Mouse (Mus musculus) hindbrain, embryonic 14.5 days (tissue): Measurements from ENCODE around the gene S100a7a. TPM values are rescaled to one million over a fixed set of nuclear protein-coding genes. Genes with fewer than 3 reads are reported as not detected.

Experiments used
- ATAC-seq: fragments of 200-750 bp; cut with Nextera tagmentation; 2 replicates; pipeline ENCODE4 v1.8.0; 2017; ENCODE audit warnings: moderate number of reproducible peaks, mild to moderate bottlenecking, moderate TSS enrichment, moderate library complexity; ENCODE audit not compliant: low FRiP score
- DNase-seq: peaks from one replicate; pipeline ENCODE4 v3.0.0-alpha.2; 2015; ENCODE audit warnings: low spot score
- H3K27ac ChIP-seq: fragments of 300-500 bp; sonication (generic); 2 replicates; pipeline ENCODE4 v1.5.1; 2014; ENCODE audit warnings: mild to moderate bottlenecking, moderate library complexity
- H3K27me3 ChIP-seq: fragments of 300-500 bp; sonication (generic); 2 replicates; pipeline ENCODE4 v1.6.1; 2014; ENCODE audit warnings: mild to moderate bottlenecking, low read length, mixed read lengths; ENCODE audit not compliant: control insufficient read depth, insufficient read depth
- H3K36me3 ChIP-seq: fragments of 300-500 bp; sonication (generic); replicated peaks from 2 replicates; pipeline ENCODE4 v1.6.1; 2014; ENCODE audit not compliant: control insufficient read depth, insufficient read depth
- H3K4me1 ChIP-seq: fragments of 300-500 bp; sonication (generic); replicated peaks from 2 replicates; pipeline ENCODE4 v1.6.1; 2014; ENCODE audit warnings: antibody characterized with exemption, low read length, mixed read lengths; ENCODE audit not compliant: control insufficient read depth, insufficient read depth
- H3K4me2 ChIP-seq: fragments of 300-500 bp; sonication (generic); replicated peaks from 2 replicates; pipeline ENCODE4 v1.6.1; 2014; ENCODE audit warnings: mild to moderate bottlenecking, moderate library complexity
- H3K4me3 ChIP-seq: fragments of 300-500 bp; sonication (generic); replicated peaks from 2 replicates; pipeline ENCODE4 v1.5.1; 2014; ENCODE audit warnings: mild to moderate bottlenecking, low read length
- H3K9ac ChIP-seq: fragments of 300-500 bp; sonication (generic); 2 replicates; pipeline ENCODE4 v1.6.1; 2014
- H3K9me3 ChIP-seq: fragments of 300-500 bp; sonication (generic); 2 replicates; pipeline ENCODE4 v1.6.1; 2016; ENCODE audit warnings: low read length; ENCODE audit not compliant: control insufficient read depth
- WGBS: fragments of 180-500 bp; shearing (Covaris S2); extraction: QIAGEN DNeasy Blood & Tissue Kit; methylation state at CpG from one replicate; pipeline ENCODE4 v1.1.7; 2014; 5-methylcytosine and 5-hydroxymethylcytosine counted together
- polyA plus RNA-seq: library from polyadenylated mRNA; unstranded; fragments of >200 nt; fragmentation: Nextera tagmentation; extraction: Ambion mirVana; gene quantifications from 2 replicates; pipeline ENCODE4 v1.2.1, GENCODE M21; 2014

Gene S100a7a
- polyA plus RNA-seq, 1 experiment from 2014 or later = not detected

DNA sequence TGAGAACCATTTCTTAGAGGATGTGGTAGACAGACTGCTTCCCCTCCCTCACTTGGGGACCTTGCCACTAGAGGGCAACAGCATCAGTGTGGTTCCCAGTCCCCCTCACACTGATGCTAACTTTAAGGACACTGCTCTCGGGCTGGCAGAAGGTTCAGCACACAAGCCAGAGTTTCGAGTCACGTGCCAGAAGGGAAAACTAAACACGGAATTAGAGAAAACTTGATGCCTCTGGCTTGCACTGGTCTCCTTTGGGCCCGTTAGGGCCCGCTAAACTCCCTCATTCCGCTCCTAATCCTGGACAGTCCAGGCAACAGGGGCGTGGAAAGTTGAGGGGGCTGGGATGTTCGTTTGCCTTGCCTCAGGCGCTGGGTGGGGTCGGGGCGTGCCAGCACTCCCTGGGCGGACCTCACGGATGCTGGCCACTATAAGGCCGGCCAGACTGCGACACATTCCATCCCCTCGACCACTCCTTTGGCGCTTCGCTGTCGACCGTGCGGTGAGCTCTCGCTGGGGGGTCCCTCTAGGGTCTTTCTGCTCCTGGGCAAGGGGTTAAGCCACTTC is 41.0 kb upstream of the S100a7a start, which contains the start of gene S100a6:
Gene S100a6 (plus strand): TSS at position 155 of the 564 bp plus-strand sequence.
- H3K4me2 ChIP-seq = peak within 1 kb of the TSS; percentile 62
- 1% methylated on average over 23 of the region's 23 CpGs for WGBS
- no peak within 1 kb of the TSS for H3K9ac ChIP-seq
- DNase-seq = peak; percentile 50
- 0 out of 2 replicates have a peak, but pooled peaks cover 4% of the 10 kb centered on the region for H3K27me3 ChIP-seq
- H3K36me3 ChIP-seq = no peaks in the 10 kb centered on the region
- H3K4me1 ChIP-seq = no peaks in the 10 kb centered on the region
- peak; percentile 56 for ATAC-seq
- H3K9me3 ChIP-seq = no peaks in the 10 kb centered on the region
- peak within 1 kb of the TSS; percentile 23 for H3K4me3 ChIP-seq
- no peak within 1 kb of the TSS for H3K27ac ChIP-seq

DNA sequence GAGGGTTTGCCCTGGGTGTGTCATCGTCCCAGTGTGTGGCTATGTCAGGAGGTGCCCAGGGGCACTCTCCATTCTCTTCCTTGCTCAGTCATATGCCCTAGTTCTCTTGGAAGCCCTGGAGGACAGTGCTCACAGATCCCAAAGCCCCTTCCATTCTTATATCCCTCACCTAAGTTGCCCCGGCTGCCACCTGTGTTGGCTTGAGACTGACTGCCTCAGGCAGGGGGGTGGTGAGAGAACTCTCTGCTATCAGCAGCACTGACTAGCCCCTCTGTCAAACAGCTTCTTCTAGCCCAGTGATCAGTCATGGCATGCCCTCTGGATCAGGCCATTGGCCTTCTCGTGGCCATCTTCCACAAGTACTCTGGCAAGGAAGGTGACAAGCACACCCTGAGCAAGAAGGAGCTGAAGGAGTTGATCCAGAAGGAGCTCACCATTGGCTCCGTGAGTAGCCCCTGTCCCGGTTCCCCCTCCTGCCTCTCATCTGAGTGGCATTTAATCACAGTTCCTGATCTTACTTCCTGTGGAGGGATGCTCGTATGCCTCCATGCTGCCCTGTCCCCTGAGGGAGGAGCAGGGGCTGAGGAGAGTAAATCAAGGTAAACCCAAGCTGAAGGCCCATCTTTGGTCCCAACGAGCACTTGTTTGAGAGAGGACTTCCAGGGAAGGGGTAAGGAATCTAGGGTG is 40.2 kb upstream of the S100a7a start:
- Histone ChIP-seq H3K9me3 (no peaks in the 10 kb centered on the region), H3K27me3 (0 out of 2 replicates have a peak, but pooled peaks cover 4% of the 10 kb centered on the region), H3K4me2 (peak overlapping the region; percentile 62), H3K36me3 (no peaks in the 10 kb centered on the region), H3K4me1 (no peaks in the 10 kb centered on the region), H3K9ac (no peak overlapping the region), H3K4me3 (no peak overlapping the region), H3K27ac (no peak overlapping the region)
- DNase-seq = no peak
- no peak for ATAC-seq
- WGBS = 74% methylated on average over 7 of the region's 7 CpGs

DNA sequence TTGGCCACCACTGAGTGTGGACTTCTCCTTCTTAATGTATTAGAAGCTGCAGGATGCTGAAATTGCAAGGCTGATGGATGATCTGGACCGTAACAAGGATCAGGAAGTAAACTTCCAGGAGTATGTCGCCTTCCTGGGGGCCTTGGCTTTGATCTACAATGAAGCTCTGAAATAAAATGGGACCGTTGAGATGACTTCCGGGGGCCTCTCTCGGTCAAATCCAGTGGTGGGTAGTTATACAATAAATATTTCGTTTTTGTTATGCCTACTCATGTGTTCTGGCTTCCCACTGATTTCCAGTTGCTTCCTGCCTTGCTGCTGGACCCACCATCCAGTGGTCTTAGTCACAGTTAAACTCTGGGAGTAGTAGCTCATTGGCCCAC is 39.7 kb upstream of the S100a7a start:
- ATAC-seq (no peak), DNase-seq (no peak)
- Histone ChIP-seq H3K4me1 (no peaks in the 10 kb centered on the region), H3K36me3 (no peaks in the 10 kb centered on the region), H3K27ac (no peak overlapping the region), H3K9ac (no peak overlapping the region), H3K4me3 (no peak overlapping the region), H3K4me2 (no peak overlapping the region), H3K27me3 (0 out of 2 replicates have a peak, but pooled peaks cover 4% of the 10 kb centered on the region), H3K9me3 (no peaks in the 10 kb centered on the region)
- WGBS = 87% methylated on average over 6 of the region's 6 CpGs

DNA sequence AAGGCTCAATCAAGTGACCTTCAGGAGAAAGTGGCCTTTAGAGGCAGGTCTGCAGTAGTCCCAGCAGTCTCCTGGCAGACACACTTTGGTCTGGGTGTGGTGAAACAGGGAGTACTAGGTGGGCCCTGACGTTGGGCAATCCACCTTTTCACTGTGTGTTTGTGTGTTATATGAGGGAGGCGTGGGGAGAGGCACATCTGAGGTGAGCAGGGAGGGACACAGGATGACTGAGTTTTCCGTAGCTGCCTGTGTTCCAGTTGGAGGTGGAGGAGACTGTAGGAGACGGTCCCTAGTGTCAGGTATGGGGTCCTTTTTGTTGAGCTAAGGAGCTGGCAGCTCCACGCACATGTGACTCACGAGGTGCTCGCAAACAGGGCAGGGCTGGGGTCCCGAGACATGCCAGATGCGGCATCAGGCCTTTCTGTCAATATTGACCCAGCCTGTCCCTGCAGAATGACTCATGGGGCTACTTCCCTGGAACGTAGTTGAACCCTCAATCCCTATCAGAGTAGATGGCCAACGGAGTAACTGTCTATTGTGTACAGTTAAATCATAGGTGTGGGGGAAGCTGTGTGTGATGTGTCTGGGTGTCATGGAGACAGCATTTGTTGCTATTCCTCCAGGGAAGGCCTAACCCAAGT is 39.1 kb upstream of the S100a7a start:
- Histone ChIP-seq H3K36me3 (no peaks in the 10 kb centered on the region), H3K9ac (no peak overlapping the region), H3K9me3 (no peaks in the 10 kb centered on the region), H3K27me3 (0 out of 2 replicates have a peak, but pooled peaks cover 4% of the 10 kb centered on the region), H3K4me1 (no peaks in the 10 kb centered on the region), H3K4me3 (no peak overlapping the region), H3K4me2 (no peak overlapping the region), H3K27ac (no peak overlapping the region)
- ATAC-seq (no peak), DNase-seq (no peak)
- WGBS = 84% methylated on average over 11 of the region's 11 CpGs

DNA sequence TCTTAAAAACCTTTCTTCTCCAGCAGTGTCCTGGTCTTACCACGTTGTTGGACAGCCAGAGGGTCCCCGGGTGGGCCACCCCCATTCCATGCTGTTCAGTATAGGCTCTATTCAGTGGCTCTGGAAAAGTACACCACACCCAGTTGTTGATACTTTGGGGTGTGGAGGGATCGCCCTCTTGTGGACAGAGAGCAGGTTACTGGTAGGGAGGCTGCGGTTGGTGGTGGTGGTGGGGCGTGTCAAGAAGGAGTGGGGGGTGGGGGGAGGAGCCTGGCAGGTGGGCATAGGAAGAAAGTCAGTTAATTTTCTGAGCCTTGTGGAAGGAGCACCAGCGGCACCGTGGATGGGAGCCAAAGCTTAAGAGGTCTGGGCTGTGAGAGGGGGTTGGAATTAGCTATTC is 38.4 kb upstream of the S100a7a start:
- Histone ChIP-seq H3K4me3 (no peak overlapping the region), H3K4me1 (no peaks in the 10 kb centered on the region), H3K4me2 (no peak overlapping the region), H3K9ac (no peak overlapping the region), H3K9me3 (no peaks in the 10 kb centered on the region), H3K27ac (no peak overlapping the region), H3K36me3 (no peaks in the 10 kb centered on the region), H3K27me3 (0 out of 2 replicates have a peak, but pooled peaks cover 4% of the 10 kb centered on the region)
- peak; percentile 57 for DNase-seq
- WGBS = 15% methylated on average over 7 of the region's 7 CpGs
- peak; percentile 64; the same call in 1 of the 2 replicates for ATAC-seq

DNA sequence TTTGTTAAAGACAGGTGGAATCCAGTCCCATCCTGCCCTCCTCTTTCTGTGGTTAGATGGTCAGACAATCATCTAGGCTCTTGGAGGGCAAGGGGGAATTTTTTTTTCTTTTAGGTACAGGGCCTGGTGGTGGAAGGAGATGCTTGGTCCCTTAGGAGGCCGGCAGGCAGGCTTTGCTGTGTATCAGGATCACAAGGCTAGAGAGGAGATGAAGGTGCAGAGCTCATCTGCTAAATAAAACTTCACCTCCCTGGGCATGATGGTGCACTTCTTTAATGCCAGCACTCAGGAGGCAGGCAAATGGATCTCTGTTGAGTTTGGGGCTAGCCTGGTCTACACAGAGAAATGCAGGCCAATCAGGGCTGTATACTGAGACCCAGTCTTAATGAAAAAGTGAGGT is 37.9 kb upstream of the S100a7a start:
- 84% methylated on average over 1 of the region's 1 CpGs for WGBS
- Histone ChIP-seq H3K36me3 (no peaks in the 10 kb centered on the region), H3K4me3 (no peak overlapping the region), H3K4me2 (no peak overlapping the region), H3K27me3 (0 out of 2 replicates have a peak, but pooled peaks cover 4% of the 10 kb centered on the region), H3K9ac (no peak overlapping the region), H3K4me1 (no peaks in the 10 kb centered on the region), H3K27ac (no peak overlapping the region), H3K9me3 (no peaks in the 10 kb centered on the region)
- DNase-seq = no peak
- ATAC-seq = no peak

DNA sequence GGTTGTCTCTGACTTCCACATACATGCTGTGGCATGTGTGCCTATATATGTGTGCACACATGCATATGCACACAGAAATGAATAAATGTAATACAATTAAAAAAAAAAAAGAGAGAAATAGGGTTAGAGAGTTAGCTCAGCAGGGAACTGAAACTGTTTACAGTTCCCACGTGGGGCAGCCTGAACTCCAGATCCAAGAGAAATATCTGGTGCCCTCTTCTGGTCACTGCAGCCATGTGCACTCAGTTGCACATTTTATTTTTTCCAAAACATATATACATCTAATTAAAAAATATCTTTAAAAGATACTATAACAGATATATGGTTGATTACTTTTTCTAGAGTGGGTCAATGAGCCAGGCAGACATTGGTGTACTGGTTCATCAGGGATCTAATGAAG is 36.2 kb upstream of the S100a7a start:
- ATAC-seq (no peak), DNase-seq (no peak)
- H3K27ac ChIP-seq = no peak overlapping the region
- no peaks in the 10 kb centered on the region for H3K36me3 ChIP-seq
- 0 out of 2 replicates have a peak, but pooled peaks cover 4% of the 10 kb centered on the region for H3K27me3 ChIP-seq
- H3K9me3 ChIP-seq = no peaks in the 10 kb centered on the region
- no peak overlapping the region for H3K4me2 ChIP-seq
- 13% methylated on average over 1 of the region's 1 CpGs for WGBS
- H3K9ac ChIP-seq = no peak overlapping the region
- no peak overlapping the region for H3K4me3 ChIP-seq
- no peaks in the 10 kb centered on the region for H3K4me1 ChIP-seq

DNA sequence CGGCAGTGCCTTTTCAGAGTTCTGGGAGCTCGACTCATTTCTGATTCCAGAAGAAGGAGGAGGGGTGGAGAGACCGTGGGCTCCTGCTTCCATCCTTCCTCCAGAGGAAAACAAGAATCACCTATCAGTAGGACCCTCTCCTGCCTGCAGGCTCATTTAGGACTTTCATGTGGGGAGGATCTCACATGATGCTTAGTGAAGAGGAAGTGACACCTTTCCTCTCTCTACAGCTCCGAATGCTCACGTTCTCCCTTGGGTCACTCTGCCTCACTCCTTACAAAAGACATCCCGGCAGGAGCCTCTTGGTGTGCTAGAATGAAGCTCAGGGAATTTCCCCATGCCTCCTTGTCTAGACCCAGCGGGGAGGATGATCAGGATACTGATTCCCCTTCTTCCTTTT is 32.3 kb upstream of the S100a7a start:
- H3K4me2 ChIP-seq = no peak overlapping the region
- ATAC-seq (no peak), DNase-seq (no peak)
- no peaks in the 10 kb centered on the region for H3K36me3 ChIP-seq
- peaks cover 15% of the 10 kb centered on the region for H3K4me1 ChIP-seq
- H3K27ac ChIP-seq = no peak overlapping the region
- WGBS = 59% methylated on average over 7 of the region's 7 CpGs
- no peak overlapping the region for H3K4me3 ChIP-seq
- no peak overlapping the region for H3K9ac ChIP-seq
- H3K27me3 ChIP-seq = no peaks in the 10 kb centered on the region
- no peaks in the 10 kb centered on the region for H3K9me3 ChIP-seq

DNA sequence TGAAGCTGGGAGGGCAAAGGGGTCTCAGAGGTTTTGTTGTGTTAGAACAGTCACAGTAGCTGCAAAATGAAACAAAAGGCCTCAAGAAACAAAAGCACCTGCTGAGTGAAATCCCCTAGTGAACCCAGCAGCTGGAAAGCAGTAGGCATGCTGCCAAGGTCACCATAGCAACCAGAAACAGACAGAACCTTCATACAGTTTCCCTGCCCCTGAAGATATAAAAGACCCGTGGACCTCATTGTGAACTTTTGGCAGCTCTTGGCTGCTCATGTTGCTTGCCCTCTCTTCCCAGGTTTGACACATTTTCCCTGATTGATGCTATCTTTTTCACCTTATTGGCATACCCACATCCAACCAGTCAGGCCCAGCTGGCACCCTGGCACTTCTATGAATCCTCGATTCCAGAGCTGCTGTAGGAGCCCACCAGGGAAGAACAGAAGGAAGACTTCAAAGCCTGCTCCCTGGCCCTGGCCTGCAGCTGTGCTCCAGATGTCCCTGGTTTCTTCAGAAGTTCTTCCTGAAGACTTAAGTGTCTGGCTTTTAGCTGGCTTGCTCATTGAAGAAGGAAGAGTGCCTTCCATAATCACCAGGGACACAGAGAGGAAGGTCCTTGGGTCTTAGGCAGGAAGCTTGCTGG is 30.3 kb upstream of the S100a7a start:
- ATAC-seq (peak; percentile 65; the same call in 1 of the 2 replicates), DNase-seq (peak; percentile 77)
- Histone ChIP-seq H3K36me3 (no peaks in the 10 kb centered on the region), H3K27me3 (no peaks in the 10 kb centered on the region), H3K9me3 (no peaks in the 10 kb centered on the region), H3K4me2 (no peak overlapping the region), H3K4me3 (no peak overlapping the region), H3K27ac (peak overlapping the region; percentile 72), H3K4me1 (peaks cover 15% of the 10 kb centered on the region), H3K9ac (no peak overlapping the region)
- 2% methylated on average over 2 of the region's 2 CpGs for WGBS
